Mouse (Mus musculus) CH12.LX (cell line): Measurements from ENCODE around the gene Zfp93. TPM values are rescaled to one million over a fixed set of nuclear protein-coding genes. Genes with fewer than 3 reads are reported as not detected.

Source experiments
- DNase-seq: peaks from one replicate; pipeline ENCODE4 v3.0.0-alpha.2; 2013; ENCODE audit errors: extremely low read depth
- H3K27ac ChIP-seq: 2 replicates; pipeline ENCODE4 v1.5.1; 2012; ENCODE audit warnings: low read depth, mild to moderate bottlenecking, control low read depth, moderate library complexity; ENCODE audit not compliant: insufficient read depth
- H3K27me3 ChIP-seq: replicated peaks from 2 replicates; pipeline ENCODE3; 2012; ENCODE audit warnings: inconsistent platforms
- H3K36me3 ChIP-seq, 2 experiments: replicated peaks in 1 of 2; 2 replicates each; pipeline versions ENCODE3 to v1.6.1; 2012; ENCODE audit warnings: inconsistent platforms in 1 of 2, low read length in 1 of 2, mild to moderate bottlenecking in 1 of 2, mixed read lengths in 1 of 2, moderate library complexity in 1 of 2; ENCODE audit not compliant: control insufficient read depth in 1 of 2, insufficient read depth in 1 of 2
- H3K4me1 ChIP-seq, 2 experiments: 2 replicates each; pipeline ENCODE4 v1.6.1; 2012; ENCODE audit warnings: inconsistent platforms in 1 of 2, moderate library complexity in 1 of 2; ENCODE audit not compliant: insufficient read depth in 2 of 2, control insufficient read depth in 1 of 2
- H3K4me2 ChIP-seq: 2 replicates; pipeline ENCODE4 v1.6.1; 2012; ENCODE audit warnings: low read depth, mild to moderate bottlenecking, control low read depth; ENCODE audit not compliant: poor library complexity, insufficient read depth, severe bottlenecking
- H3K4me3 ChIP-seq, 3 experiments: fragments of 150-350 bp in 1 of 3; sonication (generic) in 1 of 3; replicated peaks in 1 of 3; 2 replicates each; pipeline versions ENCODE3 to v1.5.1; 2011 to 2012; ENCODE audit warnings: low read depth in 2 of 3, low read length in 2 of 3, mild to moderate bottlenecking in 2 of 3, moderate library complexity in 2 of 3, control low read depth in 1 of 3, improper control_type of control experiment in 1 of 3, inconsistent platforms in 1 of 3, mixed read lengths in 1 of 3; ENCODE audit not compliant: poor library complexity in 1 of 3
- H3K79me2 ChIP-seq: replicated peaks from 2 replicates; pipeline ENCODE4 v1.6.1; 2012; ENCODE audit warnings: mild to moderate bottlenecking, moderate library complexity; ENCODE audit not compliant: control insufficient read depth, poor library complexity, insufficient read depth, severe bottlenecking; ENCODE audit errors: extremely low read depth
- H3K9ac ChIP-seq: 2 replicates; pipeline ENCODE4 v1.6.1; 2012; ENCODE audit warnings: low read depth, mild to moderate bottlenecking, control low read depth, moderate library complexity; ENCODE audit not compliant: insufficient read depth
- H3K9me3 ChIP-seq: replicated peaks from 2 replicates; pipeline ENCODE3; 2012; ENCODE audit warnings: low read length, inconsistent platforms, mixed read lengths
- BHLHE40 ChIP-seq: IDR thresholded peaks from 2 replicates; pipeline ENCODE4 v1.6.1; 2011; ENCODE audit warnings: mild to moderate bottlenecking, low read depth, low read length, improper control_type of control experiment
- CTCF ChIP-seq, 2 experiments: IDR thresholded peaks in 1 of 2; conservative IDR thresholded peaks in 1 of 2; 2 replicates each; pipeline ENCODE4 v1.5.1; 2011 to 2012; ENCODE audit warnings: low read depth in 2 of 2, low read length in 2 of 2, improper control_type of control experiment in 1 of 2, inconsistent platforms in 1 of 2, mild to moderate bottlenecking in 1 of 2, moderate library complexity in 1 of 2
- E2F4 ChIP-seq: IDR thresholded peaks from 2 replicates; pipeline ENCODE4 v1.6.1; 2011; ENCODE audit warnings: low read depth, low read length, improper control_type of control experiment; ENCODE audit not compliant: insufficient replicate concordance
- ELF1 ChIP-seq: IDR thresholded peaks from 2 replicates; pipeline ENCODE4 v1.6.1; 2014; ENCODE audit warnings: low read depth, mild to moderate bottlenecking, inconsistent platforms, low read length, improper control_type of control experiment
- EP300 ChIP-seq: IDR thresholded peaks from 2 replicates; pipeline ENCODE4 v1.6.1; 2011; ENCODE audit warnings: low read length, improper control_type of control experiment
- ETS1 ChIP-seq: conservative IDR thresholded peaks from 2 replicates; pipeline ENCODE4 v1.6.1; 2012; ENCODE audit warnings: low read depth, mild to moderate bottlenecking, inconsistent platforms, low read length, improper control_type of control experiment, moderate library complexity
- GABPA ChIP-seq: IDR thresholded peaks from 2 replicates; pipeline ENCODE4 v1.6.1; 2012; ENCODE audit warnings: low read depth, low read length, improper control_type of control experiment, inconsistent platforms; ENCODE audit not compliant: insufficient replicate concordance
- JUN ChIP-seq: IDR thresholded peaks from 2 replicates; pipeline ENCODE4 v1.6.1; 2011; ENCODE audit warnings: low read depth, mild to moderate bottlenecking, low read length, improper control_type of control experiment, moderate library complexity; ENCODE audit not compliant: insufficient read depth
- JUND ChIP-seq: conservative IDR thresholded peaks from 2 replicates; pipeline ENCODE4 v1.6.1; 2011; ENCODE audit warnings: low read depth, low read length, improper control_type of control experiment
- KAT2A ChIP-seq: IDR thresholded peaks from 2 replicates; pipeline ENCODE4 v1.6.1; 2012; ENCODE audit warnings: low read length, improper control_type of control experiment, inconsistent platforms; ENCODE audit not compliant: insufficient replicate concordance
- MAFK ChIP-seq: IDR thresholded peaks from 2 replicates; pipeline ENCODE4 v1.6.1; 2011; ENCODE audit warnings: low read length, improper control_type of control experiment; ENCODE audit not compliant: insufficient replicate concordance
- MXI1 ChIP-seq: IDR thresholded peaks from 2 replicates; pipeline ENCODE4 v1.6.1; 2011; ENCODE audit warnings: mild to moderate bottlenecking, low read depth, low read length, improper control_type of control experiment
- MYC ChIP-seq: IDR thresholded peaks from 2 replicates; pipeline ENCODE4 v1.6.1; 2011; ENCODE audit warnings: low read depth, mild to moderate bottlenecking, improper control_type of control experiment, low read length
- NELFE ChIP-seq: IDR thresholded peaks from 2 replicates; pipeline ENCODE4 v1.6.1; 2011; ENCODE audit warnings: low read depth, low read length, improper control_type of control experiment
- NRF1 ChIP-seq: IDR thresholded peaks from 2 replicates; pipeline ENCODE4 v1.6.1; 2014; ENCODE audit warnings: low read depth, mild to moderate bottlenecking, inconsistent platforms, low read length, improper control_type of control experiment, moderate library complexity
- PAX5 ChIP-seq: IDR thresholded peaks from 2 replicates; pipeline ENCODE4 v1.6.1; 2012; ENCODE audit warnings: low read length, inconsistent platforms, mixed read lengths
- POLR2AphosphoS2 ChIP-seq: IDR thresholded peaks from 2 replicates; pipeline ENCODE4 v1.6.1; 2011; ENCODE audit warnings: low read depth, low read length, improper control_type of control experiment
- RCOR1 ChIP-seq: conservative IDR thresholded peaks from 2 replicates; pipeline ENCODE4 v1.6.1; 2012; ENCODE audit warnings: low read depth, mild to moderate bottlenecking, inconsistent platforms, low read length, improper control_type of control experiment
- SIN3A ChIP-seq: IDR thresholded peaks from 2 replicates; pipeline ENCODE4 v1.6.1; 2012; ENCODE audit warnings: low read length, improper control_type of control experiment, inconsistent platforms
- SMC3 ChIP-seq: IDR thresholded peaks from 2 replicates; pipeline ENCODE4 v1.6.1; 2011; ENCODE audit warnings: low read depth, low read length, improper control_type of control experiment
- TCF12 ChIP-seq: IDR thresholded peaks from 2 replicates; pipeline ENCODE4 v1.6.1; 2014; ENCODE audit warnings: low read depth, mild to moderate bottlenecking, inconsistent platforms, low read length, improper control_type of control experiment
- USF2 ChIP-seq: conservative IDR thresholded peaks from 2 replicates; pipeline ENCODE4 v1.6.1; 2011; ENCODE audit warnings: low read depth, low read length, improper control_type of control experiment
- ZC3H11A ChIP-seq: IDR thresholded peaks from 2 replicates; pipeline ENCODE4 v1.6.1; 2012; ENCODE audit warnings: low read depth, mild to moderate bottlenecking, inconsistent platforms, low read length, improper control_type of control experiment
- ZMIZ1 ChIP-seq: IDR thresholded peaks from 2 replicates; pipeline ENCODE4 v1.6.1; 2012; ENCODE audit warnings: low read depth, mild to moderate bottlenecking, inconsistent platforms, low read length, improper control_type of control experiment
- ZNF384 ChIP-seq: IDR thresholded peaks from 2 replicates; pipeline ENCODE4 v1.6.1; 2012; ENCODE audit warnings: low read depth, low read length, improper control_type of control experiment, inconsistent platforms
- dilution Hi-C: fragments of 300-500 bp; cut with MboI; formaldehyde crosslinking; loops from 2 replicates; pipeline ENCODE4 v1.14.3; 2020; ENCODE audit warnings: low sequenced_read_pairs; ENCODE audit not compliant: extremely low pct_unique_long_range_greater_than_20kb, extremely low pct_ligation_motif_present
- in situ Hi-C: fragments of 300-500 bp; cut with MboI; formaldehyde crosslinking; loops from 3 replicates; pipeline ENCODE4 v1.14.3; 2019; ENCODE audit warnings: low sequenced_read_pairs, low pct_ligation_motif_present, low pct_unique_long_range_greater_than_20kb, mixed read lengths
- polyA plus RNA-seq: library from polyadenylated mRNA; unstranded; fragments of >175 nt; gene quantifications from 2 replicates; pipeline ENCODE4 v1.2.1, GENCODE M21; 2012; ENCODE audit warnings: low read depth; ENCODE audit not compliant: insufficient read length
- total RNA-seq, 2 experiments: library from RNA; depleted of rRNA; stranded (reverse); fragments of 300-350 nt in 1 of 2; fragments of >200 nt in 1 of 2; gene quantifications; 2 replicates each; pipeline ENCODE4 v1.2.3; 2012 to 2014

The Zfp93 gene
- total and polyA plus RNA-seq, 3 experiments: 0.11 to 0.30 (median 0.21) TPM

DNA sequence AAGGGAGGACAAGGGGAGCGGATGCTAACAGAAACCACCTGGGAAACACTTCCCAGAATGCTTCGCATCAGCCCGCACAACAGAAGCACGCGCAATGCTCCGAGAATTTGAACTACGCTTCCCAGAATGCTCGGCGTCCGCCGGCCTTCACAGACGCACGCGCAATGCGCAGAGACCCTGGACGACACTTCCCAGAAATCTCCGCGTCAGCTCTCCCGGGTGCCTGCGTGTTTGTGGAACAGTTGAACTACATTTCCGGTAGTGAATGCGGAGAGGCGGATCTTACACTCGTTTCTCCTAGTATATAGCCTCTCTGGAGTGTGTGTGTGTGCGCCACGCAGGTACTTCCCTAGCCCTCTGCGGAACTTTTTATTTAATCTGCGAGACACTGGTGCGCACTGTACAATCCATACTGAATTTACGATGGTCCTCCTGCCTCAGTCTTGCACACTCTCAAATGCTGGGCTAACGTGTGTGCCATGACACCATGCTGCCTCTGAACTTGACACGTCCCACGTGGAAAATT, 46.4 kb downstream of the Zfp93 start, which contains the start of gene Zfp94 (continued):
- TF ChIP-seq NRF1 (peak; percentile 96), ZC3H11A (no peak), ELF1 (peak; percentile 93), RCOR1 (no peak), E2F4 (0 out of 2 replicates have a peak, but pooled peaks have one; percentile 58), POLR2AphosphoS2 (no peak; the same call in 1 of the 2 replicates), ETS1 (no peak; the same call in 1 of the 2 replicates), MXI1 (peak; percentile 89), JUND (no peak), GABPA (peak; percentile 59; the same call in 1 of the 2 replicates)

DNA sequence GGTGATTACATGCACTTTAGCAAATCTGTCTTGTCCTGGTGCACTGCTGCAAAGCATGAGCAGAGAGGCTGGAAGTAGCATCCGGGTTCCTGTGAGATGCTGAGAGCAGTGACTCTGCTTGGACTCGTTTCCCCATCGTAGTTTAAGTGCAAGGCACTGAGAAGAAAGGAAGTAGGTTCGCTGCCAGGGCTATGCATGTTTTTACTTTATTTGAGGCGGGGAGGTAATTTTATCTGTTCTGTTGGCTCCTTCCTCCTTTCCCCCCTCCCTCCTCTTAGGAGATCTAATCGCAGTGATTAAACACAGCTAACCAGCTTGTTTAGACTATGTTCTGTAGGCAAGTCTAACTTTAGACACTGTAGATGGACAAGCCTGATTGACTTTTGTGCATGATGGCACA, 48.7 kb downstream of the Zfp93 start:
- H3K4me2 ChIP-seq: no peak overlapping the region
- in situ Hi-C loops (no loop called here), dilution Hi-C loops (no loop called here)
- peaks cover 0 to 5% of the 10 kb centered on the region in 2 experiments for H3K36me3 ChIP-seq
- no peaks in the 10 kb centered on the region for H3K79me2 ChIP-seq
- H3K9me3 ChIP-seq: peaks cover 1% of the 10 kb centered on the region
- no peak overlapping the region for H3K4me3 ChIP-seq
- no peak overlapping the region for H3K9ac ChIP-seq
- TF ChIP-seq ZMIZ1 (no peak), ZNF384 (no peak), MYC (no peak), GABPA (no peak), KAT2A (no peak), SIN3A (no peak), CTCF (conservative IDR thresholded peaks at IDR 0.05 in 1 of 2, IDR thresholded peaks at IDR 0.05 in 1 of 2; ENCODE audit: low read depth in 2 of 2, low read length in 2 of 2) (no peak), MAFK (no peak), EP300 (no peak), BHLHE40 (no peak), USF2 (no peak), SMC3 (no peak), NELFE (no peak), TCF12 (no peak), PAX5 (no peak), MXI1 (no peak), JUN (no peak), JUND (no peak)
- peaks cover 2 to 16% of the 10 kb centered on the region in 2 experiments for H3K4me1 ChIP-seq
- DNase-seq: no peak
- H3K27ac ChIP-seq: no peak overlapping the region
- H3K27me3 ChIP-seq: peaks cover 10% of the 10 kb centered on the region
